Comparison of ENCODE assay signal across 9 mouse cellular contexts in the genomic region with DNA sequence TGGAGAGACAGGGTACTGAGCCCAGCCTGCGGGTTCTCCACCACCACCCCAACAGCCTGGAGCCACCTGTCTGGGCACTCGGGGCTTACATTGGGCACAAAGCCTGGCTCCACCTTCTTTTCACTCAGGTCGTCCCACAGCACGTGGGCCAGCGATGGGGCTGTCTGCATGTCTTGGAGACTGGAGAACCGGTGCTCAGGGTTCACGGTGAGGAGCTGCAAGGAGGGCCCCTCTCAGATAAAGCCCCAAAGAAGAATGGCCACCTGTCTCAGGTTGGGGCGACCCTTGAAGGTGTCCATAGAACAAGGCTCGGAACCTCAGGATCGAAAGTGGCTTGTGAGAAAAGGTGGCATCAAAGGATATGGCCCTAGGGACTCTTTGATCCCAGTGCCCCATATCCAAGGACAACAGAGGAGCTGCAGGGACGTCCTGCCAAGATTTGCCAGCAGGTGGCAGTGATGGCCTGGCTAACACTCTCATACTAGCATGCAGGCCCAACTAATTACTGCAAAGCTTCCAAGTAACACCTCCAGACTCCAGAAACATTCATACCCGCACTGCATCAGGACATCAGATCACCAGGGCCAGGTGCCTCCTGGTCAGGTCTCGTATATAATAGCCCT. TPM values are rescaled to one million over a fixed set of nuclear protein-coding genes. Genes with fewer than 3 reads are reported as not detected.
DNase-seq lines count a peak whose midpoint lies in the region; ATAC-seq and TF ChIP-seq lines count a peak whose summit lies in the region.
"Had no signal": no experiment of that assay in that cellular context is flagged by ENCODE, and none has a peak within 500 bp of the region (broad histone marks: within the 10 kb centered on the region; RNA-seq: fewer than 3 reads in every experiment).

No protein-coding gene starts in this region.

- H3K4me1 ChIP-seq in forebrain, embryonic 16.5 days (replicated peaks; ENCODE audit: control insufficient read depth, insufficient read depth, low read length) = no peaks in the 10 kb centered on the region
- no peaks in the 10 kb centered on the region for H3K4me1 ChIP-seq in lung, postnatal 0 days (ENCODE audit: insufficient read depth, low read depth, low read length)
- H3K4me1 ChIP-seq: limb, embryonic 12.5 days had no signal

- H3K36me3 ChIP-seq in forebrain, embryonic 16.5 days (ENCODE audit: control insufficient read depth, insufficient read depth) = no peaks in the 10 kb centered on the region
- H3K36me3 ChIP-seq in lung, postnatal 0 days (ENCODE audit: insufficient read depth, low read length) = no peaks in the 10 kb centered on the region
- H3K36me3 ChIP-seq: limb, embryonic 12.5 days had no signal

- H3K4me3 ChIP-seq in forebrain, embryonic 16.5 days (replicated peaks; ENCODE audit: low read length) = no peak overlapping the region
- H3K4me3 ChIP-seq in lung, postnatal 0 days (ENCODE audit: low read depth, low read length) = no peak overlapping the region
- H3K4me3 ChIP-seq: limb, embryonic 12.5 days had no signal

- H3K4me2 ChIP-seq in forebrain, embryonic 16.5 days (ENCODE audit: low read length) = no peak overlapping the region
- H3K4me2 ChIP-seq in lung, postnatal 0 days (replicated peaks; ENCODE audit: low read depth, low read length) = no peak overlapping the region
- H3K4me2 ChIP-seq: limb, embryonic 12.5 days had no signal

- H3K9ac ChIP-seq in forebrain, embryonic 16.5 days (replicated peaks; ENCODE audit: low read depth, low read length) = no peak overlapping the region
- no peak overlapping the region for H3K9ac ChIP-seq in lung, postnatal 0 days (replicated peaks; ENCODE audit: low read depth)
- H3K9ac ChIP-seq: limb, embryonic 12.5 days had no signal

- no peaks in the 10 kb centered on the region for H3K27me3 ChIP-seq in forebrain, embryonic 16.5 days (replicated peaks; ENCODE audit: control insufficient read depth, insufficient read depth, low read length)
- H3K27me3 ChIP-seq in lung, postnatal 0 days (replicated peaks; ENCODE audit: insufficient read depth, low read length) = no peaks in the 10 kb centered on the region

- no peaks in the 10 kb centered on the region for H3K9me3 ChIP-seq in forebrain, embryonic 16.5 days (ENCODE audit: control insufficient read depth, low read length)
- no peaks in the 10 kb centered on the region for H3K9me3 ChIP-seq in lung, postnatal 0 days (ENCODE audit: low read length)
- H3K9me3 ChIP-seq: limb, embryonic 12.5 days had no signal

- 43% methylated on average over 13 of the region's 13 CpGs for WGBS in forebrain, embryonic 16.5 days
- WGBS in lung, postnatal 0 days = 36% methylated on average over 13 of the region's 13 CpGs

- TF ChIP-seq CTCF in lung, postnatal 0 days (IDR thresholded peaks at IDR 0.05) = peak; percentile 94

- no peak for TF ChIP-seq EP300 in lung, postnatal 0 days (IDR thresholded peaks at IDR 0.05)

- H3K27ac ChIP-seq in forebrain, embryonic 16.5 days (ENCODE audit: low read length) = no peak overlapping the region
- no peak overlapping the region for H3K27ac ChIP-seq in lung, postnatal 0 days (ENCODE audit: low read length)
- H3K27ac ChIP-seq: limb, embryonic 12.5 days had no signal

- peak; percentile 83 for DNase-seq in MN1 (ENCODE audit: low spot score)
- peak; percentile 80 for DNase-seq in cerebellum, adult 11-12 months
- peak; percentile 92 for DNase-seq in heart, postnatal 4 days
- DNase-seq in layer of hippocampus, adult 11-12 months (ENCODE audit: low spot score) = peak; percentile 93
- peak; percentile 80 for DNase-seq in lung, postnatal 0 days (ENCODE audit: low spot score)
- peak; percentile 65 for DNase-seq in retina, adult 2 months (ENCODE audit: low read depth, low spot score)
- DNase-seq in thymus, postnatal 36 days = peak; percentile 35 to 49

- peak; percentile 82 for ATAC-seq in forebrain, embryonic 16.5 days
- ATAC-seq in lung, postnatal 0 days = peak; percentile 55

RNA-seq across cellular contexts. Expression of a gene that starts 33.5 kb away (rescaled TPM):
- polyA plus RNA-seq in forebrain, embryonic 16.5 days (2015; fragmentation: Nextera tagmentation; extraction: Ambion mirVana) = 103 and 122 TPM in 2 replicates
- total RNA-seq in heart, postnatal 4 days (2021) = 1 to 10 TPM; 1.9 to 3.1 TPM
- polyA plus RNA-seq in lung, postnatal 0 days (2015; fragmentation: Nextera tagmentation; extraction: Ambion mirVana) = 0.54 and 1.1 TPM in 2 replicates

Comparison
In these comparisons a context has a peak if more than half of its experiments do, and no peak if none do; other contexts are left out.
1. DNase-seq: peak in every context shown above with its lines; median percentile 93 in layer of hippocampus, adult 11-12 months; 92 in heart, postnatal 4 days; 83 in MN1; 80 in cerebellum, adult 11-12 months; 80 in lung, postnatal 0 days; 65 in retina, adult 2 months; 42 in thymus, postnatal 36 days.
2. RNA of a gene that starts 33.5 kb away (polyA plus RNA-seq): 103 to 122 TPM in forebrain, embryonic 16.5 days; 0.54 to 1.1 TPM in lung, postnatal 0 days; every median in the first group is over 10 times any median in the second.